Mouse (Mus musculus) natural killer cell, adult 2 months (primary cell): Measurements from ENCODE around the gene Ccdc162.

Experiments
- DNase-seq, 2 experiments: peaks; one replicate each; pipeline ENCODE4 v3.0.0; 2022; ENCODE audit warnings: low spot score in 2 of 2

The Ccdc162 gene

GRCm38 (mm10) chr10:41578541-41578940, 137.9 kb downstream of the Ccdc162 start:
- no peak for DNase-seq

- no peak for DNase-seq
These were observed 140.1 kb downstream of the Ccdc162 start for GRCm38 (mm10) chr10:41576328-41576833.

GRCm38 (mm10) chr10:41575451-41576327, 140.7 kb downstream of the Ccdc162 start:
- no peak for DNase-seq

GRCm38 (mm10) chr10:41573190-41573589, 143.2 kb downstream of the Ccdc162 start:
- peak in 1 of 2 experiments; percentile 66 for DNase-seq

DNA sequence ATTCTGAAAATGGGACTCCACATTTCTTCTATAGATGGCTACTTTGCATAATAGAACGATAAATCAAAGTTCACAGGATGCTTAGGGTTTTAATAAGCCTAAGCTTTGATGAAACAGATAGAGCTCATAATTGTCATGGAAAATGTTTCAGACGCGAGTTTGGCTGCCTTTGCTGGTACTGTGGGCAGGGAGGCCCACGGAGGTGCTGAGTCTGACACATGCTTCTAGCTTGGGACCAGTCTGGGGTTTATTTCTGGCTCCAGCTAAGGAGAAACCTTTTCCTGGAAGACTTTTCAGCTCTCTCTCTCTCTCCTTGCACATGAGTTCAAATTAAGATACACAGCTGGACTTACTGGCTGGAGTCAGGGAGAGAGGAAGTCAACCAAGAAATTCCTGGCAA, 144.2 kb downstream of the Ccdc162 start:
- DNase-seq, result no peak

- DNase-seq, result no peak
These were observed 145.4 kb downstream of the Ccdc162 start for GRCm38 (mm10) chr10:41571065-41571464.

DNA sequence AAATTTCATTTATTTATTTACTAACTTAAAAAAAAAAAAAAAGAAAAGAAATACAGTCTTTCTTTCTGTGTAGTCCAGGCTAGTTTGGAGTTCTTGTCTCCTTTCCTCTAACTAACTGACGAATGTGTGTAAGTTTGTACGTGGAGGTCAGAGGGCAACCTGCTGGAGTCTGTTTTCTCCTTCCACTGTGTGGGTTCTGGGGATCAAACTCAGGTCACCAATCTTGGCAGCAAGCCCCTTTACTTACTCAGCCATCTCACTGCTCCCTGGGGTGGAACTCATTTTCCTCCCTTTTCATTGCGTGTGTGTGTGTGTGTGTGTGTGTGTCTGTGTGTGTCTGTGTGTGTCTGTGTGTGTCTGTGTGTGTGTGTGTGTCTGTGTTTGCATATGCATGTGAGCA, 148.1 kb downstream of the Ccdc162 start:
- DNase-seq, result no peak

GRCm38 (mm10) chr10:41565141-41565540, 151.3 kb downstream of the Ccdc162 start:
- no peak for DNase-seq

DNA sequence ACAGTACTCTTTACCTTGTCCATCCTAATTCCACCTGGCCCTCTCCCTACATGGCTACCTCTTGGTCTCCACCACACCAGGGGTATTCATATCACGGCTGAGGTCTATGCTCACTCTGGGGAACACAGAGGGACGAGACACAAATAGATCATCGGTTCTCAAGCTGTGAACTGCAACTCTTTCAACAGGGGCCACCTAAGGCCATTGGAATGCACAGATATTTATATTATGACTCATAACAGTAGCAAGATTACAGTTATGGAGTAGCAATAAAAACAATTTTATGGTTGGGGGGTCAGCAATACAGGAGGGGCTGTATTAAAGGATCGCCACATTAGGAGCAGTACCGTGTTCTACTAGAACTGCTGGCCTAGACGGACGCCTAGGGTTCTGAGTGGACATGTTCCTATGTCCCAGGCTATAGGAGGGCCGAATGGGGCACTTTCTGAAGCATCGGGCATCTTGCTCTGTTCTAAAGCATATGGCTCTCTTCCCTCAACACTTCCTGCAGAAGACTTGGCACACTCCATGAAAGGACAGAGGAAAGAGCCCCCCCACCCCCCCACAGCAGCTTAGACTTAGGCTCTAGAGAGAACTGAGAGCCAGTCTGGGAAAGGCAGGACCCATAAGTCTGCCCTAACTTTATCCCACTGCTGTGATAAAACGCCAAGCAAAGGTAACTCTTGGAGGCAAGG, 154.6 kb downstream of the Ccdc162 start:
- DNase-seq, result no peak

DNA sequence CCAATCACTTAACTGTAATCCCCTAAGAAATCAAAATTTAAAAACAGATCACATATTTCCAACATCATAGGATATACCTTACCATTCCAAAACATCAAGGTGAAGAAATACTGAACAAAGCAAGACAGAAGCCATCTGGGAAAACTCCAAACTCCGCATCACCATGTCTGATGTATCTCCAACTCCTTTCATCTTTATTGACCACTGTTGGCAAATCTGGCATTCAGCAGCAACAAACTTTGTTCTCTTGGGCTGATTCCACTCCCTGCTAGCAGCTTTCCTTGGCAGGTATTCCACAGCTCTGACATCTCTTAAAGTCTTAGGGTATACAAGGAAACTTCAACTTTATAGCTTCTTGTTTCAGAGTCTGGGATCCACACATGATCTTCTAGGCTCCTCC, 158.0 kb downstream of the Ccdc162 start:
- no peak for DNase-seq

DNA sequence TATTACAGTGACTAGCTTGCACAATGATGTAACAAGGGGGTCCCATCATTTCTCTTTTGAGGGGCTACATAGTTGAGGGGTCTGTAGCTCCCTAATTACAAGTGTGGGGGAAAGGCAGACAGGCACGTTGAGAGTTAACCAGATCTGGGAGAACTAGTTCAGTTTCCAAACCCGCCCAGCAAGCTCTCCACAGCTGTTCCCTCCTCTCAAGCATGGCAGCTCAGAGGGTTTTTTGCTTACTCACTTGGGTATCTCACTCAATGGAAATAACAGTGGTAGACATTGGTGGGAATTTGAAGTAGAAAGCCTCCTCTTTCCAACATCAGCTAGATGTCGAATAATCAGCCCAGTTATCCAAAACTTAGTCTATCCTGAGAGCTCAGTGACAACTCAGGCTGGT, 161.4 kb downstream of the Ccdc162 start:
- no peak for DNase-seq

DNA sequence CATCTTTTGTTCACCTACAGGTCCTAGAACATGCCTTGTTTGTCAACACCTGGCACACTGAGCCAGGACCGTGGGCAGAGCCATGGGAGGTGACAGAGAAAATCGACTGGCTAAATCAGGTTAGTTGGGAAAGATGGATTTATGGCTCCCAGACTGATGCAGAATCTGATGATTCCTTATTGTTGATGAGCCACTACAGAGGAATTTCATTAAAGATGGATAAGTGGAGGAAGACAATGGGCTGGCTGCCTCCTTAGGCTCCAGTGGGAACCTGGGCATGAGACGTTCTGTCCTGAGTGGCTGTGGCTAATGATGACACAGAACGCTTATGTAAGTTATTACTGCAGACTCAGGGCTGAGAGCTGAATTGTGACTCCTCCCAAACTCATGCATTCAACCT, 162.7 kb downstream of the Ccdc162 start:
- no peak for DNase-seq

- DNase-seq, result peak in 1 of 2 experiments; percentile 28
These were observed 163.4 kb downstream of the Ccdc162 start for GRCm38 (mm10) chr10:41552847-41553589.

DNA sequence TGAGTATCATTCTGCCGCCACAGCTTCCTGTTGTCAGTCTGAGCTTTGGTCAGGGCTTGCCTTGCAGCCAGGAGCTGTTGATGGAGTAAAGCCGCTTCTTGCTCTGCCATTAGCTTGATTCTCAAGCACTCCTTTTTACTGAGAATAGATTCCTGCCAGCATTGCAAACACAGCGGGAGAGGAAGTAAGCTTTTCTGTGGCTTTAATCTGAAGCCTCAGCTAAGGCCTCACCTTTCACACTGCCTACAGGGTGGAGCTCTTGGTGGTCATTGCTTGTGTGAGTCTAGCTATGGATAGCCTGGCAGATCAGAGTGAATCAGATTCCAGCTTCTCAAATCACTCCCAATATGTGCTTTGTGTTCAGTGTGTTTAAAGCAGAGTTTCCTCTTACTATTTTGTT, 164.1 kb downstream of the Ccdc162 start:
- DNase-seq, result peak; percentile 6 to 21

GRCm38 (mm10) chr10:41550711-41551110, 165.7 kb downstream of the Ccdc162 start:
- no peak for DNase-seq

GRCm38 (mm10) chr10:41546396-41547165, 169.9 kb downstream of the Ccdc162 start:
- DNase-seq, result no peak

- DNase-seq, result no peak
These were observed 171.1 kb downstream of the Ccdc162 start for GRCm38 (mm10) chr10:41545224-41545755.

DNA sequence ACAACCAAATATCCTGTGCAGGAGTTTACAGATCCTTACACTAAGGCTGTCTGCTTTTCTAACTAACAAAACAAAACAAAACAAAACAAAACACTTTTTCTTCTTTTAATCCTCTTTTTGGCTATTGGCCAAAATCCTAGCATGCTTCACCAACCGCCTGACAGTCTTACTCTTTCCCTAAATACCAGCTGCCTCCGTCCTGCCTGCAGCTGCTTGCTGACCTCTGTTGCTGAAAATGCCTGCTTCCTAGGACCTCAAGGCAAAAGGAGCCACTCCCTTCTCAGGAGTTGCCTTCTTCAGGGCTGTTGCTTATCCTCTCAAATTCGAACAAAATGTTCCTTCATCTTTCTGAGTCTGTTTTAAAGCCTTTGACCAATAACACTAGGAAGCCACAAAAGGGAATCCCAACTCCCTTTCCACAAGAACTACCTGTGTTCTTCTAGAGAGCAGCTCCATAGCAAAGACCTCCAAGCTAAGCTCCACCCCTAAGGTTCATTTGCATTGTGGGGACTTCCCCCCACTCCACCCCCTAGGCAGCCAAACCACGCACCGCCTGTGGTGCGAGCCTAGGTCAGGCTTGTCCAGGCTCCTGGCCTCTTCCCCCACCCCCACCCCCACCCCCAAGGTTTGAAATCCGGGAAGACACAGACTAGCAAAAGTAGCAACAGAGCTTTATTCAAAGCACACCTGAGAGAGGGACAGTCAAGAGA, 171.8 kb downstream of the Ccdc162 start:
- DNase-seq, result peak in 1 of 2 experiments; percentile 23

DNA sequence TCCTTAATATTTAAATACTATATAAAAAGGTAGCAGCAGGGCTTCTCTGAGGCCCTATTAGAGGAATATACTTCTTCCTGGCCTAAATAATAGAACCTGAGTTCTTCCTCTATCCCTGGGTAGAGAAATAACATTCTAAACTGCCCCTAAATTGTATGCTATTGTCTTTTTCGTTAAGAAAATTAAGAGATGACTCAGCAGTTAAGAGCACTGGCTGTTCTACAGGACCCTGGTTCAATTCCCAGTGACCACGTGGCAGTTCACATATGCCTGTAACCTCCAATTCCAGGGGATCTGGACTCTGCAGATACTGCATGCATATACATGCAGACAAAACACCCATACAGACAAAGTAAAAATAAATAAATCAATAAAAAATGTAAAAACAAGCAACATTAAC, 172.6 kb downstream of the Ccdc162 start:
- no peak for DNase-seq

DNA sequence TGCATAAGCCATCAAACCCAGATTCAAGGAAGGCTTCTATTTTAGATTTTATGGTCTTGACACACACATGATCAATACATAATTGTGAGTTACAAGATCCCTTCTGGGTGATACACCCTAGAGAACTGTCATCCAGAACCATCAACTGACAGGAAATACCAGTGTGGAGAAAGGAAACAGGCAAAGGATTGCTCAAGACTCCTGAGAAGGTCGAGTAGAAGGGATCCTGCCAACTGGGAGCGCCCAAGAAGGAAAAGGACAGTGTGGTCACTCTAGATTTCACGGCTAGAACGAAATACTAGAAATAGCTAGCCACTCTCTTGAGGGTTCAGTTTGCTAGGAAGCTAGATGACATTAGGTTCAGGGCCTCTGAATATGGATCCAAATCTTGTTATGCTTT, 173.0 kb downstream of the Ccdc162 start:
- no peak for DNase-seq
